12 mouse cellular contexts compared by ENCODE assay signal in genomic region chr16:18074611-18075010, GRCm38 (mm10). TPM values are rescaled to one million over a fixed set of nuclear protein-coding genes. Genes with fewer than 3 reads are reported as not detected.
DNase-seq lines count a peak whose midpoint lies in the region; ATAC-seq and TF ChIP-seq lines count a peak whose summit lies in the region.
"Had no signal": no experiment of that assay in that cellular context is flagged by ENCODE, and none has a peak within 500 bp of the region (broad histone marks: within the 10 kb centered on the region; RNA-seq: fewer than 3 reads in every experiment).

No protein-coding gene starts in this region.

- WGBS in liver, postnatal 0 days (ENCODE audit: insufficient replicate concordance): 76% methylated on average over 5 of the region's 5 CpGs
- 78% methylated on average over 5 of the region's 5 CpGs for WGBS in liver, embryonic 12.5 days (ENCODE audit: insufficient replicate concordance)
- WGBS in intestine, embryonic 16.5 days: 72% methylated on average over 5 of the region's 5 CpGs
- WGBS in small intestine, adult 2 months: 39% methylated on average over 5 of the region's 5 CpGs

- TF ChIP-seq POLR2A in CH12.LX (IDR thresholded peaks at IDR 0.05; ENCODE audit: low read depth, low read length): no peak
- TF ChIP-seq POLR2A in small intestine, adult 2 months (IDR thresholded peaks at IDR 0.05; ENCODE audit: low read depth, low read length): no peak

- dilution Hi-C loops in CH12.LX (cut with MboI; ENCODE audit: extremely low pct_ligation_motif_present, extremely low pct_unique_long_range_greater_than_20kb, low sequenced_read_pairs): no loop called here

- no peaks in the 10 kb centered on the region for H3K9me3 ChIP-seq in liver, postnatal 0 days (ENCODE audit: low read length)
- no peaks in the 10 kb centered on the region for H3K9me3 ChIP-seq in liver, embryonic 12.5 days (replicated peaks)
- H3K9me3 ChIP-seq in CH12.LX (replicated peaks; ENCODE audit: low read length): no peaks in the 10 kb centered on the region
- H3K9me3 ChIP-seq in intestine, embryonic 16.5 days (ENCODE audit: control insufficient read depth, low read length): no peaks in the 10 kb centered on the region
- H3K9me3 ChIP-seq: neural tube, embryonic 12.5 days had no signal

- no peaks in the 10 kb centered on the region for H3K79me2 ChIP-seq in CH12.LX (replicated peaks; ENCODE audit: control insufficient read depth, extremely low read depth, insufficient read depth, poor library complexity, severe bottlenecking)

- TF ChIP-seq RAD21 in CH12.LX (IDR thresholded peaks at IDR 0.05; ENCODE audit: low read depth, low read length): no peak

- peak overlapping the region; percentile 48; the same call in 1 of the 2 replicates for H3K27ac ChIP-seq in liver, postnatal 0 days (ENCODE audit: low read depth)
- H3K27ac ChIP-seq in liver, embryonic 12.5 days: no peak overlapping the region
- H3K27ac ChIP-seq in CH12.LX (ENCODE audit: insufficient read depth, low read depth): no peak overlapping the region
- H3K27ac ChIP-seq in intestine, embryonic 16.5 days (ENCODE audit: low read length): peak overlapping the region; percentile 85
- peak overlapping the region; percentile 96 for H3K27ac ChIP-seq in small intestine, adult 2 months (ENCODE audit: insufficient read depth, low read depth, low read length)
- H3K27ac ChIP-seq: neural tube, embryonic 12.5 days had no signal

- no peak overlapping the region for H3K4me2 ChIP-seq in liver, postnatal 0 days (ENCODE audit: low read depth, low read length)
- no peak overlapping the region for H3K4me2 ChIP-seq in liver, embryonic 12.5 days
- no peak overlapping the region for H3K4me2 ChIP-seq in CH12.LX (ENCODE audit: insufficient read depth, low read depth, poor library complexity, severe bottlenecking)
- H3K4me2 ChIP-seq in intestine, embryonic 16.5 days (ENCODE audit: low read depth, low read length): no peak overlapping the region
- H3K4me2 ChIP-seq: midbrain, embryonic 11.5 days; neural tube, embryonic 12.5 days had no signal

- intact Hi-C loops in gastrocnemius, postnatal 14 days (cut with DNase I; ENCODE audit: low total_unique reads): no loop called here

- H3K36me3 ChIP-seq in liver, postnatal 0 days (replicated peaks; ENCODE audit: insufficient read depth, low read length): peaks cover 12% of the 10 kb centered on the region; the same call in 1 of the 2 replicates
- peaks cover 41% of the 10 kb centered on the region for H3K36me3 ChIP-seq in liver, embryonic 12.5 days
- peaks cover 26 to 38% of the 10 kb centered on the region in 2 experiments for H3K36me3 ChIP-seq in CH12.LX (replicated peaks in 1 of 2; ENCODE audit: control insufficient read depth in 1 of 2, insufficient read depth in 1 of 2, low read length in 1 of 2)
- H3K36me3 ChIP-seq in intestine, embryonic 16.5 days (ENCODE audit: control insufficient read depth, insufficient read depth, low read length): peaks cover 15% of the 10 kb centered on the region; the same call in 1 of the 2 replicates
- peaks cover 22% of the 10 kb centered on the region for H3K36me3 ChIP-seq in small intestine, adult 2 months (ENCODE audit: control insufficient read depth, insufficient read depth, low read length)

- H3K4me3 ChIP-seq in liver, postnatal 0 days (ENCODE audit: low read depth, low read length): no peak overlapping the region
- H3K4me3 ChIP-seq in liver, embryonic 12.5 days: no peak overlapping the region
- H3K4me3 ChIP-seq in CH12.LX (replicated peaks in 1 of 3; ENCODE audit: low read depth in 2 of 3, low read length in 2 of 3, poor library complexity in 1 of 3): no peak overlapping the region
- no peak overlapping the region for H3K4me3 ChIP-seq in intestine, embryonic 16.5 days (ENCODE audit: low read length)
- H3K4me3 ChIP-seq in small intestine, adult 2 months (ENCODE audit: low read depth, low read length): no peak overlapping the region
- H3K4me3 ChIP-seq: neural tube, embryonic 12.5 days had no signal

- no peak overlapping the region for H3K9ac ChIP-seq in liver, postnatal 0 days (replicated peaks)
- H3K9ac ChIP-seq in liver, embryonic 12.5 days: no peak overlapping the region
- H3K9ac ChIP-seq in CH12.LX (ENCODE audit: insufficient read depth, low read depth): no peak overlapping the region
- peak overlapping the region; percentile 42; the same call in 1 of the 2 replicates for H3K9ac ChIP-seq in intestine, embryonic 16.5 days (ENCODE audit: low read depth, low read length)
- H3K9ac ChIP-seq: neural tube, embryonic 12.5 days had no signal

- no peaks in the 10 kb centered on the region; the same call in 1 of the 2 replicates for H3K4me1 ChIP-seq in liver, postnatal 0 days (ENCODE audit: insufficient read depth)
- H3K4me1 ChIP-seq in liver, embryonic 12.5 days: no peaks in the 10 kb centered on the region; the same call in 1 of the 2 replicates
- H3K4me1 ChIP-seq in CH12.LX (ENCODE audit: control insufficient read depth in 1 of 2, insufficient read depth in 2 of 2): peaks cover 2 to 8% of the 10 kb centered on the region in 2 experiments; a peak in 3 of 4 replicates
- peaks cover 18% of the 10 kb centered on the region for H3K4me1 ChIP-seq in intestine, embryonic 16.5 days (ENCODE audit: control insufficient read depth, insufficient read depth, low read length)
- peaks cover 33% of the 10 kb centered on the region for H3K4me1 ChIP-seq in small intestine, adult 2 months (ENCODE audit: control insufficient read depth, insufficient read depth, insufficient read length, low read length)
- H3K4me1 ChIP-seq: neural tube, embryonic 12.5 days had no signal

- no peak for TF ChIP-seq CTCF in liver, postnatal 0 days (IDR thresholded peaks at IDR 0.05; ENCODE audit: low read depth)
- TF ChIP-seq CTCF in CH12.LX (conservative IDR thresholded peaks at IDR 0.05 in 1 of 2, IDR thresholded peaks at IDR 0.05 in 1 of 2; ENCODE audit: low read depth in 2 of 2, low read length in 2 of 2): no peak
- no peak for TF ChIP-seq CTCF in small intestine, adult 2 months (IDR thresholded peaks at IDR 0.05; ENCODE audit: extremely low read depth, insufficient read length, insufficient replicate concordance, low read depth, low read length)

- no peak for DNase-seq in liver, postnatal 0 days
- DNase-seq in CH12.LX (ENCODE audit: extremely low read depth): no peak
- DNase-seq in gastrocnemius, postnatal 10 days: no peak
- no peak for DNase-seq in gastrocnemius, postnatal 14 days
- DNase-seq: adrenal gland, postnatal 25 days; heart, postnatal 36 days had no signal

- no peaks in the 10 kb centered on the region for H3K27me3 ChIP-seq in liver, postnatal 0 days (ENCODE audit: insufficient read depth, low read length)
- H3K27me3 ChIP-seq in liver, embryonic 12.5 days (replicated peaks): no peaks in the 10 kb centered on the region
- peaks cover 4% of the 10 kb centered on the region for H3K27me3 ChIP-seq in CH12.LX (replicated peaks)
- H3K27me3 ChIP-seq in intestine, embryonic 16.5 days (replicated peaks; ENCODE audit: control insufficient read depth, insufficient read depth, low read length): no peaks in the 10 kb centered on the region
- H3K27me3 ChIP-seq in small intestine, adult 2 months (ENCODE audit: control insufficient read depth, insufficient read depth, low read length): no peaks in the 10 kb centered on the region
- H3K27me3 ChIP-seq: neural tube, embryonic 12.5 days had no signal

- no peak for TF ChIP-seq EP300 in liver, postnatal 0 days (IDR thresholded peaks at IDR 0.05; ENCODE audit: low read depth)
- TF ChIP-seq EP300 in CH12.LX (IDR thresholded peaks at IDR 0.05; ENCODE audit: low read length): no peak

- in situ Hi-C loops in CH12.LX (cut with MboI; ENCODE audit: low pct_ligation_motif_present, low pct_unique_long_range_greater_than_20kb, low sequenced_read_pairs): no loop called here

- no peak for ATAC-seq in liver, postnatal 0 days
- ATAC-seq in liver, embryonic 12.5 days: no peak
- ATAC-seq in intestine, embryonic 16.5 days: peak; percentile 39

TF ChIP-seq in CH12.LX, 34 proteins besides CTCF, POLR2A, EP300 and RAD21:
- no peak for TF ChIP-seq ETS1 (conservative IDR thresholded peaks at IDR 0.05; ENCODE audit: low read depth, low read length)
- TF ChIP-seq BHLHE40 (IDR thresholded peaks at IDR 0.05; ENCODE audit: low read depth, low read length): peak; percentile 41; the same call in 1 of the 2 replicates
- no peak for TF ChIP-seq PAX5 (IDR thresholded peaks at IDR 0.05; ENCODE audit: low read length)

RNA-seq across cellular contexts. Expression of gene Prodh, which starts 15.4 kb away (rescaled TPM):
- polyA plus RNA-seq in liver, postnatal 0 days (2015; fragmentation: Nextera tagmentation; extraction: Ambion mirVana): 2.9 and 3.0 TPM in 2 replicates
- polyA plus RNA-seq in liver, embryonic 12.5 days (2016; fragmentation: Nextera tagmentation; extraction: Ambion mirVana): 8.6 and 10.1 TPM in 2 replicates
- 13.0 and 17.0 TPM in 2 replicates for total RNA-seq in CH12.LX (2012; rRNA removed)
- 1.3 and 2.1 TPM in 2 replicates for total RNA-seq in CH12.LX (2014; rRNA removed)
- polyA plus RNA-seq in CH12.LX (2012; ENCODE audit: insufficient read length, low read depth): 1.4 and 1.7 TPM in 2 replicates
- 20.1 and 24.4 TPM in 2 replicates for polyA plus RNA-seq in intestine, embryonic 16.5 days (2015; fragmentation: Nextera tagmentation; extraction: Ambion mirVana)
- polyA plus RNA-seq in small intestine, adult 2 months (2012; rRNA removed): 26.1 and 89.7 TPM in 2 replicates
- total RNA-seq in gastrocnemius, postnatal 10 days (2021): 1 to 10 TPM; 2.6 to 3.8 TPM
- 10 to 100 TPM in 1 of 2 experiments, 1 to 10 TPM in 1; 2.7 to 11.8 TPM for total RNA-seq in gastrocnemius, postnatal 14 days (2021)

RNA-seq across cellular contexts. Expression of gene Dgcr6, which starts 22.0 kb away (rescaled TPM):
- 23.2 and 24.4 TPM in 2 replicates for polyA plus RNA-seq in liver, postnatal 0 days (2015; fragmentation: Nextera tagmentation; extraction: Ambion mirVana)
- 40.4 and 40.5 TPM in 2 replicates for polyA plus RNA-seq in liver, embryonic 12.5 days (2016; fragmentation: Nextera tagmentation; extraction: Ambion mirVana)
- total RNA-seq in CH12.LX (2012; rRNA removed) (38.5 and 41.5 TPM in 2 replicates), CH12.LX (2014; rRNA removed) (13.0 and 14.6 TPM in 2 replicates)
- polyA plus RNA-seq in CH12.LX (2012; ENCODE audit: insufficient read length, low read depth): 32.4 and 40.3 TPM in 2 replicates
- polyA plus RNA-seq in intestine, embryonic 16.5 days (2015; fragmentation: Nextera tagmentation; extraction: Ambion mirVana): 77.0 and 77.1 TPM in 2 replicates
- polyA plus RNA-seq in small intestine, adult 2 months (2012; rRNA removed): 50.0 and 147 TPM in 2 replicates
- total RNA-seq in gastrocnemius, postnatal 10 days (2021): 10 to 100 TPM; 25.8 to 28.8 TPM
- 10 to 100 TPM; 26.6 to 28.5 TPM for total RNA-seq in gastrocnemius, postnatal 14 days (2021)

RNA-seq across cellular contexts. Expression of gene Rtn4r, which starts 52.8 kb away (rescaled TPM):
- polyA plus RNA-seq in liver, postnatal 0 days (2015; fragmentation: Nextera tagmentation; extraction: Ambion mirVana): 0.15 and 0.21 TPM in 2 replicates
- 0.65 and 0.68 TPM in 2 replicates for polyA plus RNA-seq in liver, embryonic 12.5 days (2016; fragmentation: Nextera tagmentation; extraction: Ambion mirVana)
- total RNA-seq in CH12.LX (2012; rRNA removed): not detected in 2 replicates
- not detected in 2 replicates for total RNA-seq in CH12.LX (2014; rRNA removed)
- not detected in 2 replicates for polyA plus RNA-seq in CH12.LX (2012; ENCODE audit: insufficient read length, low read depth)
- 0.73 and 2.4 TPM in 2 replicates for polyA plus RNA-seq in intestine, embryonic 16.5 days (2015; fragmentation: Nextera tagmentation; extraction: Ambion mirVana)
- 8.4 and 21.9 TPM in 2 replicates for polyA plus RNA-seq in small intestine, adult 2 months (2012; rRNA removed)
- total RNA-seq in gastrocnemius, postnatal 10 days (2021): under 1 TPM; 0.38 to 0.52 TPM
- under 1 TPM; 0.18 to 0.21 TPM for total RNA-seq in gastrocnemius, postnatal 14 days (2021)
- total RNA-seq: adrenal gland, postnatal 25 days; liver, adult 2 months had no signal
- polyA plus RNA-seq: liver, adult 2 months had no signal

Comparison
In these comparisons a context has a peak if more than half of its experiments do, and no peak if none do; other contexts are left out.
1. H3K27ac ChIP-seq: peak in liver, postnatal 0 days (single experiment), intestine, embryonic 16.5 days (single experiment) and small intestine, adult 2 months (single experiment); none in liver, embryonic 12.5 days (single experiment) and CH12.LX (single experiment).